Mouse (Mus musculus) forebrain, postnatal 0 days (tissue): ENCODE results near the gene Amhr2. TPM values are rescaled to one million over a fixed set of nuclear protein-coding genes. Genes with fewer than 3 reads are reported as not detected.

Experiments used
- ATAC-seq: fragments of 200-750 bp; cut with Nextera tagmentation; 2 replicates; pipeline ENCODE4 v1.8.0; 2017; ENCODE audit warnings: mild to moderate bottlenecking, moderate library complexity
- DNase-seq: peaks from one replicate; pipeline ENCODE4 v3.0.0-alpha.2; 2015
- H3K27ac ChIP-seq: fragments of 300-500 bp; sonication (generic); 2 replicates; pipeline ENCODE4 v1.5.1; 2014; ENCODE audit warnings: low read depth, mild to moderate bottlenecking, antibody characterized with exemption, low read length, moderate library complexity, mixed read lengths
- H3K27me3 ChIP-seq: fragments of 300-500 bp; sonication (generic); 2 replicates; pipeline ENCODE4 v1.6.1; 2014; ENCODE audit warnings: mild to moderate bottlenecking, low read length, mixed read lengths; ENCODE audit not compliant: insufficient read depth
- H3K36me3 ChIP-seq: fragments of 300-500 bp; sonication (generic); 2 replicates; pipeline ENCODE4 v1.6.1; 2014; ENCODE audit warnings: mild to moderate bottlenecking, moderate library complexity; ENCODE audit not compliant: insufficient read depth
- H3K4me1 ChIP-seq: fragments of 300-500 bp; sonication (generic); 2 replicates; pipeline ENCODE4 v1.6.1; 2014; ENCODE audit warnings: antibody characterized with exemption; ENCODE audit not compliant: insufficient read depth
- H3K4me2 ChIP-seq: fragments of 300-500 bp; sonication (generic); 2 replicates; pipeline ENCODE4 v1.6.1; 2014; ENCODE audit warnings: low read depth, mild to moderate bottlenecking, moderate library complexity
- H3K4me3 ChIP-seq: fragments of 300-500 bp; sonication (generic); 2 replicates; pipeline ENCODE4 v1.5.1; 2014; ENCODE audit warnings: low read depth, low read length, mixed read lengths
- H3K9ac ChIP-seq: fragments of 300-500 bp; sonication (generic); 2 replicates; pipeline ENCODE4 v1.6.1; 2014; ENCODE audit warnings: mild to moderate bottlenecking
- H3K9me3 ChIP-seq: fragments of 300-500 bp; sonication (generic); 2 replicates; pipeline ENCODE4 v1.6.1; 2016; ENCODE audit warnings: low read length
- CTCF ChIP-seq: sonication (generic); IDR thresholded peaks from 2 replicates; pipeline ENCODE4 v1.5.1; 2016; ENCODE audit warnings: antibody characterized with exemption, control low read depth, low read depth
- WGBS: fragments of 180-500 bp; shearing (Covaris S2); extraction: QIAGEN DNeasy Blood & Tissue Kit; methylation state at CpG from one replicate; pipeline ENCODE4 v1.1.7; 2014; 5-methylcytosine and 5-hydroxymethylcytosine counted together
- polyA plus RNA-seq: library from polyadenylated mRNA; unstranded; fragments of >200 nt; fragmentation: Nextera tagmentation; extraction: Ambion mirVana; gene quantifications from 2 replicates; pipeline ENCODE4 v1.2.1, GENCODE M21; 2015
- total RNA-seq: library from RNA; depleted of rRNA; stranded (reverse); fragments of >200 nt; gene quantifications from 2 replicates; pipeline ENCODE4 v1.2.3, GENCODE M21; 2014

The Amhr2 gene
- total and polyA plus RNA-seq, 2 experiments from 2014 or later = 0.65 to 1.1 TPM

DNA sequence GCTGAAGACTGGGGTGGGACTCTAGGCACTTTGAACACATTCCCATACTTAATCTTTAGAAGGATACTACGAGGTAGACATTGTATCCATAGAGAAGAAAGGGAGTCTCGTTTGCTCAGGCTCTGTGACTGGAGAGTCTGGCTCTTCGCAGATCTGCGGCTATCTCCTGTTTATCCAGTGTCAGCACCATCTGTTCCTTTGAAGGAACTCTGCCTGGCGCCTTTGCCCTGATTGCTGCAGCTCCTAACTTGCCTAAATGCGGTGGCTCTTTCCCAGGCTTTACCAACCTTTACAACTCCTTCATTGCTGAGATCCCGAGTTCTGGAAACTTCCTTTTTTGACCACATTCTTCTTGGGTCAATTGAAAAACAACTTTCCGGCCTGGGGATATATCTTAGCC is 4.2 kb downstream of the Amhr2 start:
- 73% methylated on average over 8 of the region's 8 CpGs for WGBS
- H3K36me3 ChIP-seq = no peaks in the 10 kb centered on the region
- H3K27me3 ChIP-seq = no peaks in the 10 kb centered on the region
- H3K4me3 ChIP-seq = no peak overlapping the region
- no peak for TF ChIP-seq CTCF
- no peak overlapping the region for H3K4me2 ChIP-seq
- ATAC-seq = no peak
- H3K4me1 ChIP-seq = no peaks in the 10 kb centered on the region
- DNase-seq = no peak
- no peak overlapping the region for H3K9ac ChIP-seq
- H3K9me3 ChIP-seq = no peaks in the 10 kb centered on the region
- H3K27ac ChIP-seq = no peak overlapping the region

DNA sequence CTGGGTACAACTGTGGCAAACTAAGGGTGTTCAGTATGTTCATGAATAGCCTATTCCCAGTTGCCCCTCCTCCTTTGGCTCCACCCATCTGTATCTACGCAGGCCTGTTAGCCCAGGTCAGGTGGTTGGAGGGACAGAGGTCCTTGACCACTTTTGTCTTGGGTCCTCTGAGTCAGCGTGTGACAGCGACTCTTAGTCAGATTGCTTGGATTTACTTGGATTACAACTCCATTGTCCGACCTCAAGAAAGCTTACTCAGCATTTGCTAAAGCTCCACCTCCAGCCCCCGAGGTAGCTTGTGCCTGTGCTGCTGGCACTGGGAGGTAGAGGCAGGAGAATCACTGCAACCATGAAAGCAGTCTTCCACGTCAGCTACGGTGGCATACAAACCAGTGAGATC is 5.8 kb downstream of the Amhr2 start:
- Histone ChIP-seq H3K9me3 (no peaks in the 10 kb centered on the region), H3K4me2 (no peak overlapping the region), H3K4me3 (no peak overlapping the region), H3K4me1 (no peaks in the 10 kb centered on the region), H3K27ac (no peak overlapping the region), H3K9ac (no peak overlapping the region), H3K27me3 (no peaks in the 10 kb centered on the region), H3K36me3 (no peaks in the 10 kb centered on the region)
- no peak for ATAC-seq
- no peak for DNase-seq
- no peak for TF ChIP-seq CTCF
- 20% methylated on average over 7 of the region's 7 CpGs for WGBS

DNA sequence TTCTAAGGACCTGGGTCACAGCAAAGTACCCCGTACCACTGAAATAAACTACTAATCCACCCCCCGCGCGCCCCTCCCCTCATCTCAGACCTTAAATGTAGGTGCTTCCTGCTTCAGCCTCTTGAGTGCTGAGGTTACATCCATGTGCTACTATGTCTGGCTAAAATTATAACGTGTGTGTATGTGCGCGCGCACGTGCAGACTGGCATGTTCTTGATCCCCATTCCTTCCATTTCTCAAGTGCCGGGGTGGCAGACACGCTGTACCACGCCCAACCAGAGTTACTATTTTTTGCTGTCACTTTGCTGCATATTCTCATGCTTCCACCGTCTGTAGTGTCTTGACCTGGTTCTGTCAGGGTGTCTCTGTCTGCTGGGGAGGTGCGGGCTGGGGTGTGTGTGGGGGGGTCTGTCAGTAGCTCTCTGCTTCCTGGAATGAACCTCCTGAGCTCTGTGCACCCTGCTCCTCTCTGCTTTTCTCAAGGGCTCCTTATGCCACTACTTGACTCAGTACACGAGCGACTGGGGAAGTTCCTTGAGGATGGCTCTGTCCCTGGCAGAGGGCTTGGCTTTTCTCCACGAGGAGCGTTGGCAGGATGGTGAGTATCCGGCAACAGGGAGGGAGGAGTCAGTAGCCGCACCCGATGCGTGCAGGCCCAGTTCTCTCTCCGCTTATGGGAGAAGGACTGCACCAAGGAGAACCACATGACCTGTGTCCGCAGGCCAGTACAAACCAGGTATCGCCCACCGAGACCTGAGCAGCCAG is 6.7 kb downstream of the Amhr2 start:
- no peaks in the 10 kb centered on the region for H3K4me1 ChIP-seq
- 79% methylated on average over 26 of the region's 26 CpGs for WGBS
- ATAC-seq (no peak), DNase-seq (no peak)
- H3K27ac ChIP-seq = no peak overlapping the region
- H3K9me3 ChIP-seq = no peaks in the 10 kb centered on the region
- no peaks in the 10 kb centered on the region for H3K36me3 ChIP-seq
- TF ChIP-seq CTCF = no peak
- no peak overlapping the region for H3K9ac ChIP-seq
- no peak overlapping the region for H3K4me3 ChIP-seq
- no peak overlapping the region for H3K4me2 ChIP-seq
- no peaks in the 10 kb centered on the region for H3K27me3 ChIP-seq

DNA sequence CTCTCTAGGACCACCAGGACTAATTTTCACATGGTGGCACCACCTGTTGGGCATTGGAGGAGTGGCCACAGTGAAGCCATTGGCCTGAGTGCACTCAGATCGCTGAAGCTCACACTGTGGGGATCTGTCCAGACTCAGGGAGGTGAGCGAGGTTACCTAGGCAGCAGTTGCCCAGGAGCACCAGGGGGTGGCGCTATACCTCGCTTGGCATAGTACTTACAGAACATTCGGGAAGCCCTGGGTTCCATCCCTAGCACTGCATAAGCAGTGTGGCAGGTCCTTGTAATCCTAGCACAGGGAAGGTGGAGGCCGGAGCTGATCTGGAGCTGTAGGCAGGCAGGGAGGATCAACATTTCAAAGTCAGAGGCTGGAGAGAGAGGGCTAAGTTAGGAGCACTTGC is 10.8 kb downstream of the Amhr2 start:
- DNase-seq = no peak
- H3K4me2 ChIP-seq = no peak overlapping the region
- H3K9me3 ChIP-seq = no peaks in the 10 kb centered on the region
- ATAC-seq = no peak
- WGBS = 41% methylated on average over 6 of the region's 6 CpGs
- peak; percentile 18 for TF ChIP-seq CTCF
- H3K27me3 ChIP-seq = no peaks in the 10 kb centered on the region
- H3K27ac ChIP-seq = no peak overlapping the region
- no peak overlapping the region for H3K9ac ChIP-seq
- no peak overlapping the region for H3K4me3 ChIP-seq
- peaks cover 6% of the 10 kb centered on the region; the same call in 1 of the 2 replicates for H3K4me1 ChIP-seq
- no peaks in the 10 kb centered on the region for H3K36me3 ChIP-seq

DNA sequence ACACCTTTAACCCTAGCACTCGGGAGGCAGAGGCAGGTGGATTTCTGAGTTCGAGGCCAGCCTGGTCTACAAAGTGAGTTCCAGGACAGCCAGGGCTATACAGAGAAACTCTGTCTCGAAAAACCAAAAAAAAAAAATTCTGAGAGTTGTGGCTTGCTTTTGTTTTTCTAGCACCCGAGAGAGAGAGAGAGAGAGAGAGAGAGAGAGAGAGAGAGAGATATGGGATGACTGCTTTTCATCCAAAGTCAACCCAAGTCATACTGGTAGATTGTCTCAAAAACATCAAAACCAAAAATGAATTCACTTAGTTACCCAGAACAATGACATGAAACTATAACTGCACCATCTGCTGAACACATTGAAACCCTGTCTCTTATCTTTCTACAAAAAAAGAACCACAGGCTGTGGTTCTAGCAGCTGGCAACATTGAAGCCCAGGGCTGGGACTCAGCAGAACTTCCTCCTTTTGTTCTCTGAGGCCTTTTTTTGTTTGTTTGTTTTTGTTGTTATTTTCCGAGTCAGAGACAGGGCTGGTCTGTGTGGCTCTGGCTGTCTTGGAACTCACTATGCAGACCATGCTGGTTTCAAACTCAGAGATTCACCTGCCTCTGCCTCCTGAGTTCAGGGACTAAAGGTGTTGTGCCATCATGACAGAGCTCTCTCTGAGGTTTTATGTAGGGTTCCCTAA is 13.0 kb downstream of the Amhr2 start:
- no peak for TF ChIP-seq CTCF
- 73% methylated on average over 5 of the region's 5 CpGs for WGBS
- no peaks in the 10 kb centered on the region for H3K9me3 ChIP-seq
- H3K9ac ChIP-seq = no peak overlapping the region
- H3K27ac ChIP-seq = 0 out of 2 replicates have a peak overlapping the region, but pooled peaks have one; percentile 10
- no peak for DNase-seq
- H3K4me3 ChIP-seq = peak overlapping the region; percentile 43; the same call in 1 of the 2 replicates
- ATAC-seq = no peak
- no peaks in the 10 kb centered on the region for H3K36me3 ChIP-seq
- peak overlapping the region; percentile 64 for H3K4me2 ChIP-seq
- H3K4me1 ChIP-seq = peaks cover 6% of the 10 kb centered on the region; the same call in 1 of the 2 replicates
- no peaks in the 10 kb centered on the region for H3K27me3 ChIP-seq

DNA sequence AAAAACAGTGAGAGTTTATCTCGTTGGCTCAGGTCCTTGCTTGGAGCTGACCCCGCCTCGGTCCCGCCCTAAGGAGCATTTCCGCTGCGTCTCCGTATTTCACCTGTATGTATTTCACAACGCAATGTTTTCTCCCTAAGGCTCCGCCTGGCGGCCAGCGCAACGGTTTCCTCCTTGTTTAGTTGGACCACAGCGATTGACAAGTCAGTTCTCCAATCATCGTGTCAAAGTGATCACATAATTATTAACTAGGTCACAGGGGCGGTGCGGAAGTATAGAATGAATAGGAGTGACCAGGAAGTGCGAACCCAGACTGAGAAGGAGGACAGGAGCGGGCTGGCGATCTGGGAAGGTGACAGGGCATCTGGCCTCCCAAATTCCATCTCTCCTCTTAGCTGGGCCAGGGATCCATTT is 13.7 kb downstream of the Amhr2 start, which contains the start of gene Prr13:
TSS of gene Prr13 (plus strand) at position 125 of the 414 bp plus-strand sequence.
- no peaks in the 10 kb centered on the region for H3K36me3 ChIP-seq
- peak within 1 kb of the TSS; percentile 43 for H3K4me3 ChIP-seq
- 0 out of 2 replicates have a peak within 1 kb of the TSS, but pooled peaks have one; percentile 10 for H3K27ac ChIP-seq
- H3K27me3 ChIP-seq = no peaks in the 10 kb centered on the region
- H3K4me2 ChIP-seq = peak within 1 kb of the TSS; percentile 64
- peak; percentile 74 for TF ChIP-seq CTCF
- H3K4me1 ChIP-seq = peaks cover 6% of the 10 kb centered on the region; the same call in 1 of the 2 replicates
- DNase-seq (peak; percentile 90), ATAC-seq (peak; percentile 86)
- peak within 1 kb of the TSS; percentile 41; the same call in 1 of the 2 replicates for H3K9ac ChIP-seq
- under 1% methylated on average over 19 of the region's 19 CpGs for WGBS
- H3K9me3 ChIP-seq = no peaks in the 10 kb centered on the region

DNA sequence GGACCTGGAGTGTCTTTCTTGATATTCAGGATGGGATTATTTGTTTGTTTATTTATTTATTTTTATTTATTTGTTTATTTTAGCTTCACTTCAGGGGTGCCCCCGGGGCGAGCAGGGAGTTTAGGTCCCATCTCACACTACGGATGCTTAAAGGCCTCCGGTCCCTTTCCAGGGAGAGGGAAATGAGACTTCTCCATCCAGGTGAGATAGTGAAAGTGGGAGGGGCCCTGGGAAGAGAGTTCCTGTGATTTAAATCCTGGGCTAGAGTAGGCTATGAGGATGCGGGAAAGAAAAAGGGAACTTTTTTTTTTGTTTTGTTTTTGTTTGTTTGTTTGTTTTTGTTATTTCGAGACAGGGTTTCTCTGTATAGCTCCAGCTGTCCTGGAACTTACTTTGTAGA is 14.2 kb downstream of the Amhr2 start:
- WGBS = 41% methylated on average over 6 of the region's 6 CpGs
- H3K27me3 ChIP-seq = no peaks in the 10 kb centered on the region
- H3K4me2 ChIP-seq = peak overlapping the region; percentile 64
- no peak for TF ChIP-seq CTCF
- H3K9ac ChIP-seq = peak overlapping the region; percentile 41; the same call in 1 of the 2 replicates
- H3K36me3 ChIP-seq = no peaks in the 10 kb centered on the region
- ATAC-seq (no peak), DNase-seq (no peak)
- H3K4me3 ChIP-seq = peak overlapping the region; percentile 43
- H3K27ac ChIP-seq = no peak overlapping the region
- H3K9me3 ChIP-seq = no peaks in the 10 kb centered on the region
- H3K4me1 ChIP-seq = peaks cover 6% of the 10 kb centered on the region; the same call in 1 of the 2 replicates
